8 mouse cellular contexts compared by ENCODE assay signal in the genomic region with DNA sequence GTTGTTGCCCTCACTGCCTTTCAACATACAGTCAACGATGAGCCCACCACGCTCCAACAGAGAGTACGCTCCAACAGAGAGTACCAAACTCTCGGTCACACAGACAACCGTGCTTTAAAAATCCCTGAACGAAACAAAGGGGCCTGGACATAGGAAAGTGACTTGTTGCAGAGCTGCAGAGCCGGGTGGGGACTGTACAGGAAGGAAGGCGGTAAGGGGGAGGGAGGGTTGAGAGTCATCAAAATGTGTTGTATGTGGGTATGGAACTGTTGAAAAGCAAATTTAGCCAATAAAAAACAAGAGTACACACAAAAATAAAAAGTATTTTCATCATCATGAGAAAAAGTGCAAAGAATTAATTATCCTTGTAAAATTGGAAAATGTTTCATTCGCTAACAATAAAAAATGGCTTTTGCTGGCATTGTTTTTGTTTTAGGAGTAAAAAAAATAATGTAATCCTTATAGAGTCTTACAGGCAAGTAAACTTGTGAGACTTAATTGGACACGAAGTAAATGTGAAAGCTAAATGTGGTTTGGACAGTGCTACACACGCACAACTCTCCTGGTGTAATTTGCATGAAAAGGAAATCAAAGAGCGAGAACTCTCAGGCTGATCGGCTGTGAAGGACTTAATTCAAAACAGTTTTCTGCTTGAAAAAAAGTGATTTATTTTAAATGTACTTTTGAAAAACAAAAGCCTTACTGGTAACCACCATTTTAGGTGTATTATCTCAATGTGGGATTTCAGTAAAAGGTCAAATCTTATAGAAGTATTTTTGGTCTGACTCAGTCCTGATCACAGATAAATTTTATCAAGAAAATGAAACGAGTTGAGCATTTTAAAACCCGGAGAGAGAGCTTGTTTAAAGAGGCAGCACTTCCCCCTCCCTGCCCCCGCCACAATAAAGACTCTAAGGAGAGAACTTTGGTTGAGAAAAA.
A peak's percentile ranks its signal among the peaks of the same experiment; 100 is the strongest.
DNase-seq lines count a peak whose midpoint lies in the region; ATAC-seq and TF ChIP-seq lines count a peak whose summit lies in the region.

No protein-coding gene starts in this region.

- DNase-seq in layer of hippocampus, adult 2 months (ENCODE audit: low spot score in 2 of 2): no peak
- no peak for DNase-seq in layer of hippocampus, postnatal 36 days
- DNase-seq in splenic B cell, adult 2 months (ENCODE audit: low read depth, low spot score): peak; percentile 68
- DNase-seq in yolk sac, embryonic 10.5 days (ENCODE audit: low spot score): no peak
- DNase-seq in adrenal gland, adult 18-20 months (ENCODE audit: low spot score in 2 of 2): no peak

- no peak; the same call in 1 of the 2 replicates for ATAC-seq in heart, embryonic 16.5 days (replicated peaks; ENCODE audit: extremely low read depth, insufficient read depth, low FRiP score)
- ATAC-seq in midbrain, embryonic 16.5 days: no peak

- no peak overlapping the region; the same call in 1 of the 2 replicates for H3K9ac ChIP-seq in heart, embryonic 16.5 days (ENCODE audit: low read length)
- no peak overlapping the region for H3K9ac ChIP-seq in midbrain, embryonic 16.5 days (ENCODE audit: low read depth, low read length)

- 0 out of 2 replicates have a peak overlapping the region, but pooled peaks have one; percentile 0 for H3K4me3 ChIP-seq in layer of hippocampus, adult 2 months
- H3K4me3 ChIP-seq in bone marrow, adult 2 months (replicated peaks; ENCODE audit: control insufficient read depth, low read depth, low read length): peak overlapping the region; percentile 27
- H3K4me3 ChIP-seq in heart, embryonic 16.5 days (ENCODE audit: low read length): 0 out of 2 replicates have a peak overlapping the region, but pooled peaks have one; percentile 10
- H3K4me3 ChIP-seq in midbrain, embryonic 16.5 days (ENCODE audit: low read depth, low read length): no peak overlapping the region

- no peaks in the 10 kb centered on the region for H3K36me3 ChIP-seq in heart, embryonic 16.5 days (ENCODE audit: control insufficient read depth, insufficient read depth)
- no peaks in the 10 kb centered on the region for H3K36me3 ChIP-seq in splenic B cell, adult 2 months (ENCODE audit: control insufficient read depth, insufficient read depth, low read length, poor library complexity, severe bottlenecking)
- H3K36me3 ChIP-seq in midbrain, embryonic 16.5 days (ENCODE audit: control insufficient read depth, insufficient read depth, low read length): no peaks in the 10 kb centered on the region

- TF ChIP-seq POLR2A in bone marrow, adult 2 months (IDR thresholded peaks at IDR 0.05; ENCODE audit: borderline replicate concordance, control insufficient read depth, low read depth, low read length): no peak

- 22% methylated on average over 16 of the region's 16 CpGs for WGBS in bone marrow, adult 2 months
- 49% methylated on average over 16 of the region's 16 CpGs for WGBS in heart, embryonic 16.5 days
- WGBS in midbrain, embryonic 16.5 days: 15% methylated on average over 16 of the region's 16 CpGs

- no peak overlapping the region for H3K27ac ChIP-seq in layer of hippocampus, adult 2 months
- H3K27ac ChIP-seq in bone marrow, adult 2 months (ENCODE audit: control insufficient read depth, insufficient read depth, low read depth, low read length, poor library complexity): no peak overlapping the region
- H3K27ac ChIP-seq in heart, embryonic 16.5 days (ENCODE audit: low read length): peak overlapping the region; percentile 69
- no peak overlapping the region for H3K27ac ChIP-seq in midbrain, embryonic 16.5 days (ENCODE audit: low read length)

- TF ChIP-seq CTCF in layer of hippocampus, adult 2 months (conservative IDR thresholded peaks at IDR 0.05): no peak
- no peak for TF ChIP-seq CTCF in bone marrow, adult 2 months (IDR thresholded peaks at IDR 0.05; ENCODE audit: control insufficient read depth, insufficient read depth, low read length)

- peak overlapping the region; percentile 44 for H3K4me2 ChIP-seq in heart, embryonic 16.5 days (ENCODE audit: low read depth, low read length)
- no peak overlapping the region for H3K4me2 ChIP-seq in midbrain, embryonic 16.5 days (ENCODE audit: low read length)

- H3K27me3 ChIP-seq in heart, embryonic 16.5 days (ENCODE audit: control insufficient read depth, insufficient read depth, low read length): no peaks in the 10 kb centered on the region
- H3K27me3 ChIP-seq in splenic B cell, adult 2 months (ENCODE audit: control insufficient read depth, insufficient read depth, low read length, poor library complexity, severe bottlenecking): no peaks in the 10 kb centered on the region
- H3K27me3 ChIP-seq in midbrain, embryonic 16.5 days (ENCODE audit: control insufficient read depth, insufficient read depth, low read depth, low read length): no peaks in the 10 kb centered on the region

- H3K9me3 ChIP-seq in heart, embryonic 16.5 days (replicated peaks; ENCODE audit: control insufficient read depth, low read length): 0 out of 2 replicates have a peak, but pooled peaks cover 6% of the 10 kb centered on the region
- H3K9me3 ChIP-seq in midbrain, embryonic 16.5 days (replicated peaks; ENCODE audit: control insufficient read depth, low read length, poor library complexity, severe bottlenecking): no peaks in the 10 kb centered on the region; the same call in 1 of the 2 replicates

- no peaks in the 10 kb centered on the region; the same call in 1 of the 2 replicates for H3K4me1 ChIP-seq in bone marrow, adult 2 months (ENCODE audit: control insufficient read depth, insufficient read depth, low read length)
- peaks cover 4% of the 10 kb centered on the region; the same call in 1 of the 2 replicates for H3K4me1 ChIP-seq in heart, embryonic 16.5 days (ENCODE audit: control insufficient read depth, insufficient read depth, low read length)
- H3K4me1 ChIP-seq in midbrain, embryonic 16.5 days (ENCODE audit: control insufficient read depth, insufficient read depth, low read length): peaks cover 4% of the 10 kb centered on the region; the same call in 1 of the 2 replicates
